Mouse (Mus musculus): ENCODE data around the gene Pnmal2.

GRCm38 (mm10) chr7:16980348-16980747 lies 35.9 kb downstream of the Pnmal2 start:
- TF ChIP-seq CTCF (IDR thresholded peaks at IDR 0.05; ENCODE audit: extremely low read depth, insufficient read depth, low read length) (no peak), POLR2A (IDR thresholded peaks at IDR 0.05; ENCODE audit: extremely low read depth, insufficient read depth, low read length) (0 out of 2 replicates have a peak, but pooled peaks have one; percentile 47)

Measured in cortical plate, adult 2 months (tissue).